Mouse (Mus musculus) MEL (cell line): Measurements from ENCODE around the gene Taok2.

Experiments used
- CTCF ChIP-seq, 3 experiments: IDR thresholded peaks in 2 of 3; conservative IDR thresholded peaks in 1 of 3; 2 replicates each; pipeline ENCODE4 v1.5.1; 2011 to 2012; ENCODE audit warnings: low read length in 3 of 3, low read depth in 2 of 3, mild to moderate bottlenecking in 2 of 3, improper control_type of control experiment in 1 of 3, inconsistent platforms in 1 of 3, mixed read lengths in 1 of 3, moderate library complexity in 1 of 3; ENCODE audit not compliant: control insufficient read depth in 1 of 3, insufficient read depth in 1 of 3, poor library complexity in 1 of 3, severe bottlenecking in 1 of 3
- MXI1 ChIP-seq: IDR thresholded peaks from 2 replicates; pipeline ENCODE4 v1.6.1; 2011; ENCODE audit warnings: mild to moderate bottlenecking, low read depth, low read length, improper control_type of control experiment
- POLR2A ChIP-seq, 2 experiments: IDR thresholded peaks; 2 replicates each; pipeline ENCODE4 v1.6.1; 2011 to 2012; ENCODE audit warnings: low read length in 2 of 2, mild to moderate bottlenecking in 2 of 2, control low read depth in 1 of 2, improper control_type of control experiment in 1 of 2, low read depth in 1 of 2, moderate library complexity in 1 of 2; ENCODE audit not compliant: control insufficient read depth in 1 of 2, insufficient read depth in 1 of 2, poor library complexity in 1 of 2
- SIN3A ChIP-seq: IDR thresholded peaks from 2 replicates; pipeline ENCODE4 v1.6.1; 2012; ENCODE audit warnings: low read length, improper control_type of control experiment, inconsistent platforms

DNA sequence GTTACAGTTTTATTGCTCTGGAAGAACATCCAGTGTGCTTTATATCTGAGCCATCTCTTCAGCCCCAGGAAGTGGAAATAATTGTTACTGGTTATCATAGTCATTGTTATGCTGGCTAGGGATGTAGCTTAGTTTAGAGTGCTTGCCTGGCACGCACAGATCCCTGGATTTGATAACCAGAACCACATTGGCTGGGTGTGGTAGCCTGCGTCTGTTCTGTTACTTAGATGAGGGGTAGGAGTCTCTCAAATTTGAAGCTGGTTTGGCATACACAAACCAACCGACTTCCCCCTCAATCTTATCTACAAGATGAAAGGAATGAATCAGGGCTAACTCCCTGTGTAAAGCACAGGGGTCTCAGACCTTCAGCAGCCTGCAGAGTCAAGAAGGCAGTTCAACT, 41.8 kb upstream of the Taok2 start:
- TF ChIP-seq SIN3A (peak; percentile 74; the same call in 1 of the 2 replicates), MXI1 (no peak; the same call in 1 of the 2 replicates), CTCF (IDR thresholded peaks at IDR 0.05 in 2 of 3, conservative IDR thresholded peaks at IDR 0.05 in 1 of 3; ENCODE audit: control insufficient read depth in 1 of 3, insufficient read depth in 1 of 3, low read depth in 2 of 3, low read length in 3 of 3, poor library complexity in 1 of 3, severe bottlenecking in 1 of 3) (no peak), POLR2A (IDR thresholded peaks at IDR 0.05; ENCODE audit: control insufficient read depth in 1 of 2, insufficient read depth in 1 of 2, low read depth in 1 of 2, low read length in 2 of 2, poor library complexity in 1 of 2) (no peak)
